Mouse (Mus musculus): ENCODE measurements around the gene Fam98c. TPM values are rescaled to one million over a fixed set of nuclear protein-coding genes. Genes with fewer than 3 reads are reported as not detected.

Fam98c gene
- polyA plus RNA-seq, 1 experiment from 2014 or later: 19.1 TPM

GRCm38 (mm10) chr7:29167656-29168055, 11.6 kb upstream of the Fam98c start:
- no peaks in the 10 kb centered on the region for H3K36me3 ChIP-seq (ENCODE audit: control insufficient read depth, insufficient read depth, low read length)
- peak overlapping the region; percentile 60 for H3K4me3 ChIP-seq (ENCODE audit: low read depth, low read length)
- H3K4me2 ChIP-seq (ENCODE audit: low read depth): peak overlapping the region; percentile 67
- no peaks in the 10 kb centered on the region for H3K9me3 ChIP-seq (ENCODE audit: control insufficient read depth, low read length)
- peaks cover 22% of the 10 kb centered on the region for H3K27me3 ChIP-seq (ENCODE audit: control insufficient read depth, insufficient read depth, low read length)
- ATAC-seq (ENCODE audit: insufficient read depth, low FRiP score, low TSS enrichment) (no peak), DNase-seq (ENCODE audit: low spot score) (no peak)
- H3K27ac ChIP-seq (ENCODE audit: low read depth, low read length): no peak overlapping the region
- peak overlapping the region; percentile 32; the same call in 1 of the 2 replicates for H3K9ac ChIP-seq (ENCODE audit: low read length)
- WGBS: 9% methylated on average over 18 of the region's 19 CpGs
- H3K4me1 ChIP-seq (ENCODE audit: control insufficient read depth, insufficient read depth, low read length): peaks cover 16% of the 10 kb centered on the region

GRCm38 (mm10) chr7:29162750-29163525, 6.9 kb upstream of the Fam98c start:
- no peaks in the 10 kb centered on the region for H3K36me3 ChIP-seq (ENCODE audit: control insufficient read depth, insufficient read depth, low read length)
- no peaks in the 10 kb centered on the region for H3K9me3 ChIP-seq (ENCODE audit: control insufficient read depth, low read length)
- DNase-seq (ENCODE audit: low spot score) (no peak), ATAC-seq (ENCODE audit: insufficient read depth, low FRiP score, low TSS enrichment) (no peak)
- H3K9ac ChIP-seq (ENCODE audit: low read length): no peak overlapping the region
- no peak overlapping the region for H3K4me2 ChIP-seq (ENCODE audit: low read depth)
- peaks cover 13% of the 10 kb centered on the region for H3K27me3 ChIP-seq (ENCODE audit: control insufficient read depth, insufficient read depth, low read length)
- WGBS: 20% methylated on average over 9 of the region's 9 CpGs
- H3K4me3 ChIP-seq (ENCODE audit: low read depth, low read length): no peak overlapping the region
- H3K4me1 ChIP-seq (ENCODE audit: control insufficient read depth, insufficient read depth, low read length): peaks cover 4% of the 10 kb centered on the region
- no peak overlapping the region for H3K27ac ChIP-seq (ENCODE audit: low read depth, low read length)

- Histone ChIP-seq H3K9me3 (ENCODE audit: control insufficient read depth, low read length) (no peaks in the 10 kb centered on the region), H3K27ac (ENCODE audit: low read depth, low read length) (no peak overlapping the region), H3K4me2 (ENCODE audit: low read depth) (no peak overlapping the region), H3K36me3 (ENCODE audit: control insufficient read depth, insufficient read depth, low read length) (no peaks in the 10 kb centered on the region), H3K4me1 (ENCODE audit: control insufficient read depth, insufficient read depth, low read length) (no peaks in the 10 kb centered on the region), H3K4me3 (ENCODE audit: low read depth, low read length) (no peak overlapping the region), H3K27me3 (ENCODE audit: control insufficient read depth, insufficient read depth, low read length) (peaks cover 10% of the 10 kb centered on the region), H3K9ac (ENCODE audit: low read length) (no peak overlapping the region)
- 67% methylated on average over 5 of the region's 5 CpGs for WGBS
- DNase-seq (ENCODE audit: low spot score) (no peak), ATAC-seq (ENCODE audit: insufficient read depth, low FRiP score, low TSS enrichment) (no peak)
Observed at GRCm38 (mm10) chr7:29162294-29162693, 6.3 kb upstream of the Fam98c start.

- Histone ChIP-seq H3K36me3 (ENCODE audit: control insufficient read depth, insufficient read depth, low read length) (no peaks in the 10 kb centered on the region), H3K27ac (ENCODE audit: low read depth, low read length) (no peak overlapping the region), H3K4me2 (ENCODE audit: low read depth) (no peak overlapping the region), H3K4me1 (ENCODE audit: control insufficient read depth, insufficient read depth, low read length) (no peaks in the 10 kb centered on the region), H3K27me3 (ENCODE audit: control insufficient read depth, insufficient read depth, low read length) (peaks cover 7% of the 10 kb centered on the region; the same call in 1 of the 2 replicates), H3K4me3 (ENCODE audit: low read depth, low read length) (no peak overlapping the region), H3K9me3 (ENCODE audit: control insufficient read depth, low read length) (no peaks in the 10 kb centered on the region; the same call in 1 of the 2 replicates), H3K9ac (ENCODE audit: low read length) (no peak overlapping the region)
- DNase-seq (ENCODE audit: low spot score) (no peak), ATAC-seq (ENCODE audit: insufficient read depth, low FRiP score, low TSS enrichment) (no peak)
- WGBS: 2% methylated on average over 5 of the region's 5 CpGs
Observed at GRCm38 (mm10) chr7:29158264-29158663, 2.2 kb upstream of the Fam98c start.

GRCm38 (mm10) chr7:29155196-29155837, 717 bp downstream of the Fam98c start:
- H3K27ac ChIP-seq (ENCODE audit: low read depth, low read length): peak overlapping the region; percentile 87
- H3K4me1 ChIP-seq (ENCODE audit: control insufficient read depth, insufficient read depth, low read length): no peaks in the 10 kb centered on the region
- H3K9ac ChIP-seq (ENCODE audit: low read length): peak overlapping the region; percentile 83
- DNase-seq (ENCODE audit: low spot score): peak; percentile 90
- WGBS: 7% methylated on average over 35 of the region's 37 CpGs
- peak overlapping the region; percentile 79 for H3K4me3 ChIP-seq (ENCODE audit: low read depth, low read length)
- peaks cover 7% of the 10 kb centered on the region; the same call in 1 of the 2 replicates for H3K27me3 ChIP-seq (ENCODE audit: control insufficient read depth, insufficient read depth, low read length)
- peak overlapping the region; percentile 97 for H3K4me2 ChIP-seq (ENCODE audit: low read depth)
- H3K36me3 ChIP-seq (ENCODE audit: control insufficient read depth, insufficient read depth, low read length): no peaks in the 10 kb centered on the region
- ATAC-seq (ENCODE audit: insufficient read depth, low FRiP score, low TSS enrichment): peak; percentile 89
- no peaks in the 10 kb centered on the region; the same call in 1 of the 2 replicates for H3K9me3 ChIP-seq (ENCODE audit: control insufficient read depth, low read length)

GRCm38 (mm10) chr7:29154018-29154720, 1.9 kb downstream of the Fam98c start:
- Histone ChIP-seq H3K9me3 (ENCODE audit: control insufficient read depth, low read length) (no peaks in the 10 kb centered on the region; the same call in 1 of the 2 replicates), H3K27me3 (ENCODE audit: control insufficient read depth, insufficient read depth, low read length) (peaks cover 7% of the 10 kb centered on the region; the same call in 1 of the 2 replicates), H3K27ac (ENCODE audit: low read depth, low read length) (no peak overlapping the region), H3K4me3 (ENCODE audit: low read depth, low read length) (no peak overlapping the region), H3K9ac (ENCODE audit: low read length) (no peak overlapping the region), H3K36me3 (ENCODE audit: control insufficient read depth, insufficient read depth, low read length) (no peaks in the 10 kb centered on the region), H3K4me2 (ENCODE audit: low read depth) (no peak overlapping the region), H3K4me1 (ENCODE audit: control insufficient read depth, insufficient read depth, low read length) (no peaks in the 10 kb centered on the region)
- ATAC-seq (ENCODE audit: insufficient read depth, low FRiP score, low TSS enrichment) (no peak), DNase-seq (ENCODE audit: low spot score) (no peak)
- 95% methylated on average over 14 of the region's 14 CpGs for WGBS

- Histone ChIP-seq H3K4me1 (ENCODE audit: control insufficient read depth, insufficient read depth, low read length) (no peaks in the 10 kb centered on the region), H3K9me3 (ENCODE audit: control insufficient read depth, low read length) (no peaks in the 10 kb centered on the region; the same call in 1 of the 2 replicates), H3K9ac (ENCODE audit: low read length) (no peak overlapping the region), H3K27ac (ENCODE audit: low read depth, low read length) (no peak overlapping the region), H3K4me3 (ENCODE audit: low read depth, low read length) (no peak overlapping the region), H3K27me3 (ENCODE audit: control insufficient read depth, insufficient read depth, low read length) (no peaks in the 10 kb centered on the region), H3K36me3 (ENCODE audit: control insufficient read depth, insufficient read depth, low read length) (no peaks in the 10 kb centered on the region), H3K4me2 (ENCODE audit: low read depth) (no peak overlapping the region)
- ATAC-seq (ENCODE audit: insufficient read depth, low FRiP score, low TSS enrichment) (no peak), DNase-seq (ENCODE audit: low spot score) (no peak)
- 61% methylated on average over 10 of the region's 10 CpGs for WGBS
Observed at GRCm38 (mm10) chr7:29151486-29151885, 4.5 kb downstream of the Fam98c start.

GRCm38 (mm10) chr7:29148771-29149170, 7.3 kb downstream of the Fam98c start:
- Histone ChIP-seq H3K4me1 (ENCODE audit: control insufficient read depth, insufficient read depth, low read length) (no peaks in the 10 kb centered on the region), H3K27me3 (ENCODE audit: control insufficient read depth, insufficient read depth, low read length) (no peaks in the 10 kb centered on the region), H3K9ac (ENCODE audit: low read length) (no peak overlapping the region), H3K4me2 (ENCODE audit: low read depth) (no peak overlapping the region), H3K4me3 (ENCODE audit: low read depth, low read length) (no peak overlapping the region), H3K36me3 (ENCODE audit: control insufficient read depth, insufficient read depth, low read length) (no peaks in the 10 kb centered on the region), H3K9me3 (ENCODE audit: control insufficient read depth, low read length) (no peaks in the 10 kb centered on the region; the same call in 1 of the 2 replicates), H3K27ac (ENCODE audit: low read depth, low read length) (no peak overlapping the region)
- 93% methylated on average over 15 of the region's 15 CpGs for WGBS
- ATAC-seq (ENCODE audit: insufficient read depth, low FRiP score, low TSS enrichment) (no peak), DNase-seq (ENCODE audit: low spot score) (no peak)

Data from neural tube, embryonic 11.5 days (tissue).